Mouse (Mus musculus): Measurements from ENCODE around the gene Gria4. TPM values are rescaled to one million over a fixed set of nuclear protein-coding genes. Genes with fewer than 3 reads are reported as not detected.

The Gria4 gene
- polyA plus RNA-seq, 1 experiment from 2014 or later: 25.4 TPM

GRCm38 (mm10) chr9:4679099-4679498 lies 116.9 kb downstream of the Gria4 start:
- H3K4me3 ChIP-seq (replicated peaks): no peak overlapping the region
- H3K36me3 ChIP-seq: no peaks in the 10 kb centered on the region
- H3K4me1 ChIP-seq (replicated peaks): no peaks in the 10 kb centered on the region
- WGBS: 82% methylated on average over 1 of the region's 1 CpGs
- H3K27me3 ChIP-seq: no peaks in the 10 kb centered on the region
- no peak overlapping the region for H3K4me2 ChIP-seq (replicated peaks)
- ATAC-seq: no peak
- no peaks in the 10 kb centered on the region for H3K9me3 ChIP-seq
- H3K27ac ChIP-seq: no peak overlapping the region
- H3K9ac ChIP-seq (replicated peaks): no peak overlapping the region

- Histone ChIP-seq H3K27me3 (no peaks in the 10 kb centered on the region), H3K4me3 (replicated peaks) (no peak overlapping the region), H3K36me3 (no peaks in the 10 kb centered on the region), H3K4me2 (replicated peaks) (no peak overlapping the region), H3K9me3 (no peaks in the 10 kb centered on the region), H3K4me1 (replicated peaks) (no peaks in the 10 kb centered on the region), H3K9ac (replicated peaks) (no peak overlapping the region), H3K27ac (no peak overlapping the region)
- WGBS: 78% methylated on average over 2 of the region's 2 CpGs
- ATAC-seq: no peak
Measured at GRCm38 (mm10) chr9:4665691-4666090, 130.3 kb downstream of the Gria4 start.

GRCm38 (mm10) chr9:4662421-4662820 lies 133.6 kb downstream of the Gria4 start:
- ATAC-seq: no peak
- Histone ChIP-seq H3K9me3 (no peaks in the 10 kb centered on the region), H3K4me3 (replicated peaks) (no peak overlapping the region), H3K36me3 (no peaks in the 10 kb centered on the region), H3K4me2 (replicated peaks) (no peak overlapping the region), H3K9ac (replicated peaks) (no peak overlapping the region), H3K4me1 (replicated peaks) (no peaks in the 10 kb centered on the region), H3K27ac (no peak overlapping the region), H3K27me3 (no peaks in the 10 kb centered on the region)
- 93% methylated on average over 1 of the region's 1 CpGs for WGBS

- H3K9me3 ChIP-seq: no peaks in the 10 kb centered on the region
- ATAC-seq: no peak
- no peak overlapping the region for H3K27ac ChIP-seq
- H3K4me2 ChIP-seq (replicated peaks): no peak overlapping the region
- H3K4me3 ChIP-seq (replicated peaks): no peak overlapping the region
- no peaks in the 10 kb centered on the region for H3K27me3 ChIP-seq
- H3K36me3 ChIP-seq: no peaks in the 10 kb centered on the region
- no peaks in the 10 kb centered on the region for H3K4me1 ChIP-seq (replicated peaks)
- H3K9ac ChIP-seq (replicated peaks): no peak overlapping the region
Measured at GRCm38 (mm10) chr9:4658951-4659350, 137.1 kb downstream of the Gria4 start.

- Histone ChIP-seq H3K27ac (no peak overlapping the region), H3K4me3 (replicated peaks) (no peak overlapping the region), H3K9me3 (no peaks in the 10 kb centered on the region), H3K4me1 (replicated peaks) (no peaks in the 10 kb centered on the region), H3K27me3 (no peaks in the 10 kb centered on the region), H3K4me2 (replicated peaks) (no peak overlapping the region), H3K9ac (replicated peaks) (no peak overlapping the region), H3K36me3 (no peaks in the 10 kb centered on the region)
- 41% methylated on average over 1 of the region's 1 CpGs for WGBS
- no peak for ATAC-seq
Measured at GRCm38 (mm10) chr9:4654333-4654732, 141.7 kb downstream of the Gria4 start.

- no peak overlapping the region for H3K4me2 ChIP-seq (replicated peaks)
- H3K9me3 ChIP-seq: no peaks in the 10 kb centered on the region
- 87% methylated on average over 2 of the region's 2 CpGs for WGBS
- no peaks in the 10 kb centered on the region for H3K4me1 ChIP-seq (replicated peaks)
- no peaks in the 10 kb centered on the region for H3K27me3 ChIP-seq
- H3K9ac ChIP-seq (replicated peaks): no peak overlapping the region
- H3K27ac ChIP-seq: no peak overlapping the region
- ATAC-seq: no peak
- H3K4me3 ChIP-seq (replicated peaks): no peak overlapping the region
- no peaks in the 10 kb centered on the region for H3K36me3 ChIP-seq
Measured at GRCm38 (mm10) chr9:4639192-4639900, 156.7 kb downstream of the Gria4 start.

- Histone ChIP-seq H3K27ac (no peak overlapping the region), H3K9ac (replicated peaks) (no peak overlapping the region), H3K4me3 (replicated peaks) (no peak overlapping the region), H3K27me3 (no peaks in the 10 kb centered on the region), H3K9me3 (no peaks in the 10 kb centered on the region), H3K36me3 (no peaks in the 10 kb centered on the region), H3K4me1 (replicated peaks) (no peaks in the 10 kb centered on the region), H3K4me2 (replicated peaks) (no peak overlapping the region)
- no peak for ATAC-seq
- WGBS: 86% methylated on average over 4 of the region's 4 CpGs
Measured at GRCm38 (mm10) chr9:4631910-4632309, 164.1 kb downstream of the Gria4 start.

GRCm38 (mm10) chr9:4615286-4615685 lies 180.7 kb downstream of the Gria4 start:
- 0 out of 2 replicates have a peak, but pooled peaks have one; percentile 20 for ATAC-seq
- H3K4me2 ChIP-seq (replicated peaks): no peak overlapping the region
- no peaks in the 10 kb centered on the region for H3K27me3 ChIP-seq
- H3K36me3 ChIP-seq: no peaks in the 10 kb centered on the region
- no peaks in the 10 kb centered on the region for H3K9me3 ChIP-seq
- H3K9ac ChIP-seq (replicated peaks): no peak overlapping the region
- no peak overlapping the region for H3K4me3 ChIP-seq (replicated peaks)
- no peak overlapping the region for H3K27ac ChIP-seq
- no peaks in the 10 kb centered on the region for H3K4me1 ChIP-seq (replicated peaks)

GRCm38 (mm10) chr9:4605354-4605753 lies 190.7 kb downstream of the Gria4 start:
- Histone ChIP-seq H3K9me3 (no peaks in the 10 kb centered on the region), H3K4me2 (replicated peaks) (no peak overlapping the region), H3K36me3 (no peaks in the 10 kb centered on the region), H3K4me1 (replicated peaks) (no peaks in the 10 kb centered on the region), H3K9ac (replicated peaks) (no peak overlapping the region), H3K27ac (no peak overlapping the region), H3K4me3 (replicated peaks) (no peak overlapping the region), H3K27me3 (no peaks in the 10 kb centered on the region)
- ATAC-seq: no peak
- WGBS: 81% methylated on average over 3 of the region's 3 CpGs

- no peak overlapping the region for H3K4me3 ChIP-seq (replicated peaks)
- no peaks in the 10 kb centered on the region for H3K9me3 ChIP-seq
- H3K27ac ChIP-seq: no peak overlapping the region
- no peak overlapping the region for H3K4me2 ChIP-seq (replicated peaks)
- no peaks in the 10 kb centered on the region for H3K27me3 ChIP-seq
- H3K36me3 ChIP-seq: no peaks in the 10 kb centered on the region
- no peaks in the 10 kb centered on the region for H3K4me1 ChIP-seq (replicated peaks)
- no peak overlapping the region for H3K9ac ChIP-seq (replicated peaks)
- ATAC-seq: no peak
Measured at GRCm38 (mm10) chr9:4604236-4604635, 191.8 kb downstream of the Gria4 start.

GRCm38 (mm10) chr9:4601788-4602187 lies 194.2 kb downstream of the Gria4 start:
- 96% methylated on average over 2 of the region's 2 CpGs for WGBS
- ATAC-seq: no peak
- no peaks in the 10 kb centered on the region for H3K9me3 ChIP-seq
- no peaks in the 10 kb centered on the region for H3K36me3 ChIP-seq
- H3K4me1 ChIP-seq (replicated peaks): no peaks in the 10 kb centered on the region
- H3K27ac ChIP-seq: no peak overlapping the region
- H3K27me3 ChIP-seq: no peaks in the 10 kb centered on the region
- H3K4me3 ChIP-seq (replicated peaks): no peak overlapping the region
- H3K4me2 ChIP-seq (replicated peaks): no peak overlapping the region
- no peak overlapping the region for H3K9ac ChIP-seq (replicated peaks)

GRCm38 (mm10) chr9:4573596-4573995 lies 222.4 kb downstream of the Gria4 start:
- 82% methylated on average over 5 of the region's 5 CpGs for WGBS
- H3K4me2 ChIP-seq (replicated peaks): no peak overlapping the region
- H3K27me3 ChIP-seq: no peaks in the 10 kb centered on the region
- H3K4me1 ChIP-seq (replicated peaks): no peaks in the 10 kb centered on the region
- no peak overlapping the region for H3K27ac ChIP-seq
- H3K9me3 ChIP-seq: no peaks in the 10 kb centered on the region
- H3K9ac ChIP-seq (replicated peaks): no peak overlapping the region
- H3K36me3 ChIP-seq: no peaks in the 10 kb centered on the region
- no peak for ATAC-seq
- no peak overlapping the region for H3K4me3 ChIP-seq (replicated peaks)

GRCm38 (mm10) chr9:4555415-4555959 lies 240.5 kb downstream of the Gria4 start:
- no peaks in the 10 kb centered on the region for H3K9me3 ChIP-seq
- peaks cover 4% of the 10 kb centered on the region; the same call in 1 of the 2 replicates for H3K4me1 ChIP-seq (replicated peaks)
- H3K27me3 ChIP-seq: no peaks in the 10 kb centered on the region
- ATAC-seq: peak; percentile 45
- H3K4me3 ChIP-seq (replicated peaks): no peak overlapping the region
- 58% methylated on average over 4 of the region's 4 CpGs for WGBS
- no peak overlapping the region for H3K27ac ChIP-seq
- no peak overlapping the region for H3K9ac ChIP-seq (replicated peaks)
- H3K36me3 ChIP-seq: no peaks in the 10 kb centered on the region
- H3K4me2 ChIP-seq (replicated peaks): no peak overlapping the region

Measured in midbrain, embryonic 13.5 days (tissue).